Mouse (Mus musculus) inflammation-experienced regulatory T-cells, adult 6 months (primary cell): ENCODE measurements at regions not wholly inside any gene's neighbourhood (a gene's known extent, or its start where the extent isn't known, plus 50 kb on each side); places are given as distances from the start of the nearest gene placed in this dataset.
"Not testable (repeated sequence)": the region's sequence is repeated elsewhere in the genome, so short reads cannot be mapped to it uniquely, and the experiment has no call there.

ENCODE experiments used
- ATAC-seq: one replicate; pipeline ENCODE4 v1.8.0; 2017

DNA sequence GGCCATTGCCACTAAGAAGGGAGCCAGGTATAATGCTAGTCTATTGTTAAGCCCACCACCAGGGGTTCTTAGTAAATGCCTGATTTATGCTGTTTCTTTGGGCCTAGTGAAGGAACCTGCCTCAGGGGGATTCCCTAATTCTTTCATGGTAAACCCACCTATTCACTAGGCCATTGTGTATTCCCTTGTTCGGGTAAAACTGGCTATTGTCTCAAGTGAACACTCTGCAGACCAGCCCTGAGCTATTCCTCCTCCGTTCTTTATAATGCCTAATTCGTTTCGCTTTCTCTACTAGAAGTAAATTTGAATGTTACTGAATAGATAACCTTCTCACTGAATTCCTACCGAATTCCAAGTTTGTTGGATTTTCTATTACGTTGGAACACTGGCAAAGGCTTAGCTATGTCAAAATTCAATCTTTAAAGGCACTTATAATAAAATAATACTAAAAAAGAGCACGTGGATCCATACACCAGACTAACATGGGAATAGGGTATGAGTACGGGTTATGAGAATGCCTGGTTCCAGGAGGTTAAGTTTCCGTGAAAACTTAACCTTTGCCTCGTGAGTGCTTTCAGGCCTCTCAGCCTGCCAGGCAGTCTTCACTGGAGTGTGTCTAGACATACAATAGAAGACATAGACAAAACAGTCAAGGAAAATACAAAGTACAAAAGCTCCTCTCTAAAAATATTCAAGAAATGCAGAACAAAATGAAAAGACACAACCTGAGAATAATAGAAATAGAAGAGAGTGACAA lies 536.8 kb upstream of the Cntn5 start:
- not testable (repeated sequence) for ATAC-seq

DNA sequence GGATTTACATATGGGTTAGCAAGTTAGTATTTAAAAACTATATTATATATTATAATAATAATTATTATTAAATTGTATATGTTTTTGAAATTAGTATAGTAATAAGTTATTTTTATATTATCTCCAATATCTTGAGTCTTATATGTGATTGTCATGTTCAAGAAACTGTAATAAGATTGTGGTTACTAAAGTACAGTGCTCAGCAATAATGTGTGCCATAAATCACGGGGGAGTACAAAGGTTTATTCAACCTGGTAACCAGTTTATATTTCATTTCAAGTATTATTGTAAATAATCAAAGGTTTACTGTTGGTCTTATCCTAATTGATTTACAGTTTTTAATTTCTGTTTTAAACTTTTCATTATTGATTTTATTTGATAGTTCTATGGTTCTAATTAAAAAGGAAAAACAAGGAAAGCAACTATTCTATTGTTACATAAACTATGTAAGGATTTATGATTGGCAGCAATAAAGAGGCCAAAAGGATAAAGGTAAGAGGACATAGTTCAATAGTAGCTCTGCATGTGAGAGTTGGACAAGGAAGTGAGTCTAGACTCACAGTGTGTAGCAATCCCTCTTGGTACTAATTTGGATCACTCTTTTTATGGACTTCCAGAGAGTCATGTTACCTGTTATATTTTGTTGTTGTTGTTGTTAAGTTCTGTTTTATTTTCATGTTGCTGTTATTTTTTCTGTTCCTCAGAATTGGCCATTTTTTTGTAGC lies 532.0 kb upstream of the Cntn5 start:
- ATAC-seq = no peak

DNA sequence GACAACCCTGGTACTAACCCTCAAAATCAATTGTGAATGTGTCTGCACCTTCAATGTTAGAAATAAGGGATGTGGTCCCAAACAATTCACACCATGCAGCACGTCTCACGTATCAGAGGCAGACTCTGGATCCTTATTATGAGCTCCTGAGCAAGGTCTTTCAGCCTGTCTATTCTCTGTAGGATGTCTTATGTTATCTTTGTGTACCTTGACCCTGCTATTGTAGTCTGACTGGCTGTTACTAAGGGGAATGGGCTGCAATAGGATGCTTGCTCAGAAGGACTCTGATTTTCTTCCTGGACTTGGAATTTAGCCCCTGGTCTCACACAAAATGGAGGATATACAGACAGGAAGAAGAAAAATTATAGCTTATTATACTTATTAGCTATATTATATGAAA lies 531.4 kb upstream of the Cntn5 start:
- ATAC-seq = no peak

DNA sequence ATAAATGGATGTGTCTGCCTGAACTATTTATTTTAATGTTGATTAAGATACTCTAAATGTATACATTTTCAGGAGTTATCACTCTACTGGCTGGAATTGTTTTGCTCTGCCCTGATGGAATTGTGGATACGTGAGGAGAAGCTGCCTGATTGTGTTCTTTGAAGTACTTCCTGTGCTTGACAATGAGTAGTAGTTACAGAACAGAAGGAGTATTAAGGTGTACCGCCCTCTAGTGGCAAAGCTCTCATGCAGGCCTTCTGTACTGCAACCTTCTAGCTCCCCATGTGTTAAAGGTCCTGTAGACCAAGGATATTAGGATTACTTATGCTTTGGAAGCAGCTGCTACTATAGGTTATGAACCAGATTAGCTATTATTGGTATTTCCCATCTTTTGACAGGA lies 530.4 kb upstream of the Cntn5 start:
- peak; percentile 84 for ATAC-seq

DNA sequence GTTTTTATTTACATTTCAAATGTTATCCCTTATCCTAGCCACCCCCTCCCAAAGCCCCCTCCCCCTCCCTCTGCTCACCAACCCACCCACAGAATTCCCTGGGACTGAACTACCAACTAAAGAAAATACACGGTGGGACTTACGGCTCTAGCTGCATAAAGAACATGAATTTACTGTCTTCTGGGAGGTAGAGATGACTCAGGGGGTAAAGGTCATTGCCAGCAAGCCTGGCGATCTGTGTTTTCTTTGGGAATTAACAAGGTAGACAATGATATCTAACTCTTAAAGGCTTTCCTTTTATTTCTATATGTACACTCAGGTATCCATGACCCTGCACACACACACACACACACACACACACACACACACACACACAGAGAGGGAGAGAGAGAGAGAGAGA lies 521.9 kb upstream of the Cntn5 start:
- ATAC-seq = no peak

DNA sequence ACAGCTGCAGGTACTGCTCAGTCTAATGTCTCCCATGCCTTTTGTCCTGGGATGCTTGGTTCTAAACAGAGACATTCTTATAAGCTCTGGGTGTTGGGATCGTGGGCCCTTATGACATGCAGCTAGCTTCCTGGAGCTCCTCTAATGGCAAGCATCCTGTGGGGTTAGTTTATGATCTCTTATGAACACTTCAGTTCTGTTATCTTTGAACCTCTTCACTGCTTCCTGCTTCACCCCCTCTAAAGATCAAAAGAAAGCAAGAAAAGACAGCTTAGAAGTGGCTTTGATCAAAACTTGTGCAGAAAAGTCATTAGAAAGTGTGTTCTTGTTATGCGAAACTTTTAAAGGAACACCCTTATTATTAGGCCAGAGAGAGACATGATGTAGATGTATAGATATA lies 492.3 kb upstream of the Cntn5 start:
- ATAC-seq = peak; percentile 81

DNA sequence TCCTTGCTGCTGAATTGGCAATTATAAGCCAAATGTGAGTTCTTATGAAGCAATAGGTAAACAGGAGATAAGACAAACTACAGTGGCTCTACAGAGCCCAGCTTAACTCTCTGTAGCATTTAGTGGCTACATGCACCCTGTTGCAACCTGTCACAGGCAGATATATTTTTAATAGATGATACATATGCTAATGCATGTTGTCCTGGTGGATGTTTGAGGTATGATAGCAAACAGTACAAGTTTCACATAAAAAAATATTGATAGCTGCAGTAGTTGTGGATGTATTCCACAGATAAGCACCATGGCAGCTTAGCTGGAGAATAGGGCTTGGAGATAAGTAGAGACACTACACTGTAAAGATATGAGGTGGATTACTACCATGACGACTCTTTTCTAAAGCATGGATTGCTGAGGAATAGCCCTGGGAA lies 477.1 kb upstream of the Cntn5 start:
- ATAC-seq = no peak

DNA sequence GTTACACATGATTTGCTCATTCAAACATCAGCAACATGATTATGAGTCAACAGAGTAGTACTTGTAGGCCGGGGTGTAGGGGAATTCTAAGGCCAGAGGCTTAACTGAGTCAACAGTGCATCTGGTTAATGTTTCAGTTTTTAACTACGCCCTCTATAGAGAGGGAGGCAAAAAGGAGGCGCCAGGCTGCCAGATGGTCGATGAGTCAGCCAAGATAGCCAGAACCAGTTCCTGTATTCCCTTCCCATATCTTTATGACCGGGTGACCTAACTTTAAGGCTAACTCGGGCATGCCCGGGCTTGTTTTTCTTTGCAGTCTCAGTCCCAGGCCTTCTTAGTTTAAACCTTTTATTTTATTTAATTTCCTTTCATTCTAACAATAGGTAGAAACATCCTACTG lies 476.0 kb upstream of the Cntn5 start:
- ATAC-seq = no peak

DNA sequence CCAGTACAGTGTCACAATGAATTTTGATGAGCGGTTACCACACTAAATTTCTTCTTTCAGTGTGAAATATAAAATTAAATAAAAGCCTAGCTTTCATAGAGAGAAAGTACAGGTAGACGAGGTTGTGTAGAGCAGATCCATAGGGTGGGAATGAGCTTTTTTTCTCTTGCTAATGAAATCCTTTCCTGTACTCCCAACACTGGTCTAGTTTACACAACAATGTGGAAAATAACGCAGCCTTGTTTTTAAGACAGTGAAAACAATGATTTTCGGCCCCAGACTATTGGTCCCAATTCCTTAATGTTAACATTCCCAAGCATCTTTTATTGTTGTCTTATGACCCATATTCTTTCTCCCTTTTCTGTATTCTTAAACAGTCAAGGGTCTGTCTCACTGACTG lies 473.5 kb upstream of the Cntn5 start:
- no peak for ATAC-seq

DNA sequence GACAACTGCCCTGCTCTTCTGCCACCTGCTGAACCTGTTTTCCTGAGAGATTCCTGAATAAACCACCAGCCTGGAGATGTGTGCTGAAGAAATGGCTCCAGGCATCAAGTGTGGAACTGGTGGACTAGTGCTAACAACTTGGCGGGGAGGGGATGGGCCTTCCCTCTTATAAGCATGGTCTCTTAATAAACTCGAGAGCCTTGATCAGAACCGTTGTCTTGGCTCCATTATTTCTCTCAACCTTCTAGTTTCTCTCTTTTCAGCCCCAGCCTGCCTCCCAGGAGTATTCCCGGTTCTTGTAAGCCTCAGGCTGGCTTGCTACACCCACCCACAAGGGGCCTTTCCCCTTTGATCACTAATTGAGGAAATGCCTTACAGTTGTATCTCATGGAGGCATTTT lies 473.0 kb upstream of the Cntn5 start:
- no peak for ATAC-seq

DNA sequence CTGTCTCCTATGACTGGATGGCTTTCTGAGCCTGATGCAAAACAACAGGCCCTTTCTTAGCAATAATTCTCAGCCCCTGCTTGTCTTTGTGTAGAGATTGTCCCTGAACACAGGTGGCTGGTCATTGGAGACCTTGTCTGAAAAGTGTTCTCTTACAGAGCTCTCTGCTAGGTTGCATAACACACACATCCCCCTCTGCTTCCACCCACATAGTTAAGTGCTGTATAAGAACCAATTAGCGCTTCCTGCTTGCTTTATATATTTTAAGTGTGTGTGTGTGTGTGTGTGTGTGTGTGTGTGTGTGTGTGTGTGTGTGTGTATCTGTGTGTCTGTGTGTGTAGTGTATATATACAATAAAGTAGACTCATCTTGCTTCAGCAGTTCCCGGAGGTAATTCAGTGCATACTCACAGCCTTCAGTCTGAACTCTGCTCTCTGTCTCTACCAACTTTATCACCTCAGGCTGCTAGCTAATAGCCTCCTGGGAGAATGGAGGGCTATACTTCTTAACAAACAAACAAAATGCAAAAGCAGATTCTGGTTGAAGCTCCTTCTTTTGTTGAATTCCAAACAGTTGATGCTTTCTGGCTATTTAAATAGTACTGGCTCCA lies 468.8 kb upstream of the Cntn5 start:
- no peak for ATAC-seq

DNA sequence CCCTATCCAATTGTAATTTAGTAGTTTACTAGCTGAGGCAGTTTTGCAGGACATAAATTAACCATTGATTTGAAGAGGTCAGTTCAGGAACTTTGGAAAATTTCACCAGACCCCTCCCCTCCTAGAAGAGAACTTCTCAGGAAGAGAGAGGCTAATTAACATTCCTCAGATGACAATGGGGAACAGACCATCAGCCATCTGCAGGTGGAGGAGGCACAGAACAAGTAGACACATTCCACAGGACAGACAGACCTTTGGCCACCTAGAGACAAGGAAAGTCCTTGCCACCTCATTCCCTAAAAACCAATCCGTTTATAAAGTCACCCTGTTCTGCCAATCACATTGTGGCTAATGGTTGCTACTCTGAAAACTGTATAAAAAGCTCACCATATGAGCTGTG lies 463.5 kb upstream of the Cntn5 start:
- no peak for ATAC-seq

DNA sequence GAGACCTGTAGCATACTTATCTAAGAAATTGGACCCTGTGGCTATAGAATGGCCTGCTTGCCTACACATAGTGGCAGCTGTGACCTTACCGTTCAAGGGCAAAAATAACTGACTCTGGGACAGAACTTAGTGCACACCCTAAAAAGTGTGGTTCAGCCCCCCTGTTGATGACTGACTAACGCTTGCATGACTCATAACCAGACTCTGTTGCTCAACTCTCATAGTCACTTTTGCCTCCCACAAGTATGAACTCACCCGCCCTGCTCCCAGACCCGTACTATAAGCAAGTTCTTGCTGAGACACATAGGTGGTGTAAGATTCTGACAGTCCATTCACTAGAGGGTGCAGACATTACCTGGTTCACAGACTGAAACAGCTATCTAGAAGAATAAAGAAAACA lies 424.3 kb upstream of the Cntn5 start:
- peak; percentile 80 for ATAC-seq

DNA sequence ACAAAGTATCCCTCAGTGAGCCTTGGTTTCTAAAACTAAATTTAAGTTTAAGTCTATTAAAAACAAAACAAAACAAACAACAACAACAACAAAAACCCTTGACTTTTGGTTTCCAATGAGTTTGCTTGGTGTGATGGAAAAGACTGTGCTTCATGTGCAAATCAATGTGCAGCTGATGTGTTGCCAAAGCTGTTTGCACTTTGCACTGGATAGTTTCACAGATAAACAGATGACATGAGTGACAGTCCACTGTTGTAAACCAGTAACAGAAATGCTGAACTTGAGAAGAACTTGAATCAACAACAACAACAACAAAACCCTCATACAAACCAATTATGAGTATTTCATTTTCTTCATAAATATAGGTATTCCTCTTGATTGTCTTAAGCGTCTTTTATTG lies 412.6 kb upstream of the Cntn5 start:
- ATAC-seq = no peak

DNA sequence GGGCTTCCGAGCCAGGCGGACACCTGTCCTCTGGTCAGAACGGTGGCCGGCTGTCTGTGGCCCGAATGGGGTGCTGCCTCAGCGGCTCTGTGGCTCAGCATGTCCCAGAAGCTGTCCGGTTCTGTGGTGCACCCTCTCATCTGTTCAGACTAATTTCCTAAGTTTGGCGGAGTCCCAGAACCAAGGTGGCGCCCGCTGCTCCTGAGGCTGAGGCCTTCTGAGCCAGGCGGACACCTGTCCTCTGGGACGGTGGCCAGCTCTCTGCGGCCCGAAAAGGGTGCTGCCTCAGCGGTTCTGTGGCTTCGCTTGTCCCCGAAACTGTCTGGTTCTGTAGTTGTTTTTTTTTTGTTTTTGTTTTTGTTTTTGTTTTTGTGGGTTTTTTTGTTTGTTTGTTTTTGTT lies 392.5 kb upstream of the Cntn5 start:
- not testable (repeated sequence) for ATAC-seq

DNA sequence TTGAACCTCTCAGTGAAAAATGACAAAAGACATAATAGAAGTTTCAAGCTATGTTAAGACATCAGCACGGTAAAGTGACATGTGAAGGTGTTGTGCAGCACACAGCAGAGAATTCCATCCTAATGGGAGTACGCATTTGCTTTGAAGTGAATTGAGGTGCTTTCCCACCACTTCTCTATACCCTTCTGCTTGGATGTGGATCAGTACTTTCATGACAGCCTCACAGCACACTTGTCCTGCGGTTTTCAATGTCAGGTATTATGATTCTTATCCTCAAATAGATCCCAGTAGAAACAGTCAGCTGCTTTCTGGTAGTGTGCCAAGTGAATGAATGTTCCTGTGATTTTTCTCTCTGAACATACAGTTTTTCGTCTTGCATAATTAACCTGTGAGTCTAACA lies 380.6 kb upstream of the Cntn5 start:
- no peak for ATAC-seq

DNA sequence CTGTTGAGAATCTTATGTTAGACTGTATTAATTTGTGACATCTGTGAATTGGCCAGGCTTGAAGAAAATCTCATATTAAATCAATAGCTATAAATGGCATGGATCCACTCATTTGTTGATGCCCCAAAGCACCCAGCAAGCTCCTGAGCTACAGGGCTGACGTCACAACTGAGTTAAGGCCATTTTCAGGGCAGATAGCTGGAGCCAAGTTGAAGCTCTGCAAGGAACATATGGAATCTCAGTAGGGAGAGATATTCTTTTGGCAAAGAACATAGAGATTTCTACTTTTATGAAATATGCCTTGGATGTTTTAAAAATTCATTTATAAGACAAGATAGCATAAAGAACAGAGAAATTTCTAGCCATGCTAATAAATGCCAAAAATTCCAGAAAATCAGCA lies 380.0 kb upstream of the Cntn5 start:
- ATAC-seq = no peak

DNA sequence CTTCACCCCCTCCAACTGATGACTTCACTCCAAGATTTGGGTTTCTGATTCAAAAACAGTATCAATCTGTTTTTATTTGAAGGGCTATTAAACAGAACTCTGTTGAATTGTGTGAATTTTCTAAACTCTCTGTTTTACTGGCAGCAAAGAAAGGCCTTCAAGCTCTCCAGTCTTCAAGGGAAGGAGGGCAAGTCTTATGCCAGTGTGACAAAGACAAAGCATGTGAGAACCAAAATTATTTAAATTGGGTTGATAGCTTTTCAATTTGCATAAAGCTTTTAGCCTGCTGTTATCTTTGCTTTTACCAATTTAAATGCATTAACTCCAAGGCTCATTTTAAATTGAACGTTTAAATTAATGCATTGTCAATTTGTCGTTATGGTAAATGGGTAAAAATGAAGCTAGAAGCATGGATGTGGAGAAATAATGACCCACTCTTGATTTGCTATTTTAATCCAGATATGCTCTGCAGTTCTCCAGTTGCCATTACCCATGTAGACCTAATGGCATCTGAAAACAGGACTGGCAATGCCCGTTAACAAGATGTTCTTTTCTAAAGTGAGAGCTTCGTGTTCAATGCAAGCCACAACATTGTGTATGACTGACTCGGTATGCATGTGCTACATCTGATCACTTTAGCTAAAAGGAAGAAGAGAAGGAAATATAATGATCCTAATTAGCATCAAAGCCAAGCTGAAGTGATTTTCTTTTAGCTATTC lies 375.0 kb upstream of the Cntn5 start:
- no peak for ATAC-seq

DNA sequence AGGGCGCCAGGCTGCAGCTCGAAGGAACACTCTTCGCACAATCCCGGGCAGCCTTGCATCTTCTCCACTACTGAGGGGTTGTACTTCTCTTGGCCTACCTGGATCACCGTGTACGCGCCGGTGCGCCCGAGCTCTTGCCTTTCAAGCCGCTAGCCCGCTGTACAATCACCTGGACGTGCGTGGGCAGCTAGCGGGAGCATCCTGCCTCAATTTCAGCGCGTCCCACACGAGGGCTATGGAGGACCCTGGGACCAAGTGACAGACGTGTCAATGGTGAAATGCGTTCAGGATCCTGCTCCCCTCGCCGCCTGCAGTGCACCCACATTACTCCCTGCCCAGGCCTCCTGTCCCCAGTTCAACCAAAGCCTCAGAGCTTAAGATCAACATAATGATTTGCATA lies 373.2 kb upstream of the Cntn5 start:
- ATAC-seq = no peak

DNA sequence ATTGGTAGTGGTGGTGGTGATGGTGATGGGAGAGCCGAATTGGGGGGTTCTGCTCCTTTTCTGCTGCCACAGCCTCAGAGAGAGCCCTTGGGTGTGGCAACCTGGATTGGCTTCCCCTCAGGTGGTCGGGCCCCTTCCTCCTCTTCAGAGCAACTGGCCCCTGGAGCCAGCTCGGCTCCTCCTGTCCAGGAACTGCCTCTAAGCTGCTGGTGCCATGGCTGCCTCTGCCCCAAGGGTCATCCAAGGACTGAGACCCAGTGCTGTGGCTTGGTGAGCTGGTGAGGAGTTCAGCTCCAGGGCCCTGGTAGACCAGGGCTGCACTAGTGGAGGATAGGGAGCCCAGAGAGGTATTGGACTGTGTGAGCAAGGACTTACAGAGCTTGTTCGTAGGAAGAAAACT lies 372.4 kb upstream of the Cntn5 start:
- ATAC-seq = no peak

DNA sequence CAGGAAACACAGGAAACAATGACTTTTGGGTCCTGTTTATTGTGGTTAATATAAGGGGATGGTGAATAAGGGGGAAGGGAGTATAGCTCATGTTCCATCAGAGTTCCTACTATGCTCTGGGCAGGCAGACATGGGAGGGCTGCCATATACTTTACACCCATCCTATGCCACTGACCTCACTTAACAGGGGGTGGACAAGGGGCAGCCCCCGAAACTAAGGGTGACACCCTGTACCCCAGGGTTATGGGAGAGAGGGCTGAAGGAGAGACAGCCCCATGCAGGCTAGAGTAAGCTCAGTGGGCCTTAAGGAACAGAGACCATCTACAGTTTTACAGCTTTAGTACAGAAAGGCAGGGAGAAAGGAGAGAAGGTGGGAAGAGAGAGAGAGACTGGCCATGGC lies 352.3 kb upstream of the Cntn5 start:
- ATAC-seq = no peak

DNA sequence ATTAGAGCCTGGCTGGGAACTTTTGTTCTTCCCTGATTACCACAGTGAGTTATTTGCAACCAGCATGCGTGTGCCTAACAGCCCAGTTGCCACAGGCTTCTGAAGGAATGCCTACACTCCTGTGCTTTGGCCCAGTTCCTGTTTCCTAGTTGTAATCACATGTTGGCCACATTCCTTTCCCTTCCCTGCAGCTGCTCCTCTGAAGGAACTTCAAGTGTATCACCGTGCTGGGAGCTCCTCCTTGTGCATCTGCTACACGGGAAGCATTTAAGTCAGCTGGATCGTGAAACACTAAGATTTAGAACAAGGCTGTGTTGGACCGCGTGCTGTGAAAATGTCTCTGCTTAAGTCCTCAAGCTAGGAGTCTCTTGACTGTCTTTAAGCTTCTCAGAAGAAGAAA lies 302.3 kb upstream of the Cntn5 start:
- no peak for ATAC-seq

DNA sequence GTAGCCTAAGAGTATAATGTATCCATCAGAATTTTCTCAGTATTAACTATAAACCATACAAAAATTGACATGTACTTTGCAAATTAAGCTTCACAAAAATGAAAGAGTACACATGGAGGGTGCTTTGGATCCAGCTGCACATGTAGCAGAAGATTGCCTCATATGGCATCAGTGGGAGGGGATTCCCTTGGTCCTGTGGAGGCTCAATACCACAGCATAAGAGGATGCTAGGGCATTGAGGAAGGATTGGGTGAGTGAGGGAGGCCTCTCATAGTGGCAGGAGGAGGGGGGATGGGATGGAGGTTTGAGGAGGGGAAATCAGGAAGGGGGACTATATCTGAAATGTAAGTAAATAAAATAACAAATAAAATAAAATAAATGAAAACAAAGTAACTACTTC lies 301.7 kb upstream of the Cntn5 start:
- ATAC-seq = no peak

DNA sequence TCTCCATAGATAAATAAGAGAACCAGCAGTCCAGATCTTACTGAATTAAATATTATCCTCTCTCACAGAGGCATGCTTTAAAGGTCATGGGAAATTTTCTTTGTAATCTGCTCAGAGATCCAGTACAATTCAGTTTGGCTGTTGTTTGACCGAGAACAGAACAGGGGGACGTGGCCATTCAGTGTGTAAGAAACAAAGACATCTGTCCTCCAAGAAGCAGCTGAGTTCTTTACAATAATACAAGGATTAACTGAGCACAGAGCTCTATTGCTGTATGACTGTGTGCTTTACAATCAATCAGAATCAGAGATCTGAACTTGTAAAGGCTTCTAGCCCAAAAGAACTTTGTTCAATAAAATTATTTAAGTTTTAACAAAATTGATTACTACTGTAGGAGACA lies 287.6 kb upstream of the Cntn5 start:
- ATAC-seq = no peak
